Mouse (Mus musculus) liver, embryonic 16.5 days (tissue): ENCODE measurements around the gene Chst13. TPM values are rescaled to one million over a fixed set of nuclear protein-coding genes. Genes with fewer than 3 reads are reported as not detected.

Experiments used
- ATAC-seq: fragments of 200-750 bp; cut with Nextera tagmentation; 2 replicates; pipeline ENCODE4 v1.8.0; 2017; ENCODE audit warnings: low read depth, mild to moderate bottlenecking, moderate number of reproducible peaks, moderate library complexity
- H3K27ac ChIP-seq: fragments of 300-500 bp; sonication (generic); 2 replicates; pipeline ENCODE4 v1.5.1; 2014; ENCODE audit warnings: mild to moderate bottlenecking, low read length
- H3K27me3 ChIP-seq: fragments of 300-500 bp; sonication (generic); 2 replicates; pipeline ENCODE4 v1.6.1; 2014; ENCODE audit warnings: low read depth, low read length, mixed read lengths; ENCODE audit not compliant: control insufficient read depth, insufficient read depth
- H3K36me3 ChIP-seq: fragments of 300-500 bp; sonication (generic); 2 replicates; pipeline ENCODE4 v1.6.1; 2014; ENCODE audit warnings: mild to moderate bottlenecking; ENCODE audit not compliant: control insufficient read depth, insufficient read depth
- H3K4me1 ChIP-seq: fragments of 300-500 bp; sonication (generic); 2 replicates; pipeline ENCODE4 v1.6.1; 2014; ENCODE audit warnings: low read depth, low read length, mixed read lengths; ENCODE audit not compliant: control insufficient read depth
- H3K4me2 ChIP-seq: fragments of 300-500 bp; sonication (generic); 2 replicates; pipeline ENCODE4 v1.6.1; 2014; ENCODE audit warnings: low read depth, low read length, mixed read lengths
- H3K4me3 ChIP-seq: fragments of 300-500 bp; sonication (generic); 2 replicates; pipeline ENCODE4 v1.5.1; 2014; ENCODE audit warnings: low read depth, mild to moderate bottlenecking, low read length
- H3K9ac ChIP-seq: fragments of 300-500 bp; sonication (generic); 2 replicates; pipeline ENCODE4 v1.6.1; 2014; ENCODE audit warnings: low read depth, low read length
- H3K9me3 ChIP-seq: fragments of 300-500 bp; sonication (generic); replicated peaks from 2 replicates; pipeline ENCODE4 v1.6.1; 2016; ENCODE audit warnings: low read length; ENCODE audit not compliant: control insufficient read depth
- WGBS: fragments of 180-500 bp; shearing (Covaris S2); extraction: QIAGEN DNeasy Blood & Tissue Kit; methylation state at CpG from one replicate; pipeline ENCODE4 v1.1.7; 2014; ENCODE audit not compliant: insufficient replicate concordance; 5-methylcytosine and 5-hydroxymethylcytosine counted together
- polyA plus RNA-seq: library from polyadenylated mRNA; unstranded; fragments of >200 nt; fragmentation: Nextera tagmentation; extraction: Ambion mirVana; gene quantifications from 2 replicates; pipeline ENCODE4 v1.2.1, GENCODE M21; 2015

Chst13 gene
- 13.1 and 13.4 TPM in 2 replicates for polyA plus RNA-seq

DNA sequence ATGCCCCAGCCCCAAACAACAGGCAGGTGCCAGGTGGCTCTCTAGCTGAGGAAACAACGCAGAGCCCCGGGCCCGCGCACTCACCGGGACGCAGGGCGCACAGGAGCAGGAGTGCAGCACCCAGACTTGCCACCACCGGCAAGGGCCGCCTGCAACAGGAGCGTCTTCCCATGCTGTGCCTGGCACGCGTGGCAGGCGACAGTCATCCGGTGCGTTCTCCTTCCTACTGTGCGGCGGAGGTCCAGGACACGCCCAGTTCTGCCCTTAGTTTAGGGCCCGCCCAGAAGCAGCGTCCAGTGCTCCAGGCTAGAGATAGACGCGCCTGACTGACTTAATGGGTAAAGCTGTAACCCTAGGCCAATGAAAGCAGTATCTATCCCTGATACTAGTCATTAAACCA lies at the start of gene Chst13:
Chst13 (minus strand) TSS at position 195 of the 400 bp plus-strand sequence.
- H3K27ac ChIP-seq, result peak within 1 kb of the TSS; percentile 46; the same call in 1 of the 2 replicates
- peak within 1 kb of the TSS; percentile 46 for H3K4me2 ChIP-seq
- no peaks in the 10 kb centered on the region for H3K9me3 ChIP-seq
- peak within 1 kb of the TSS; percentile 55 for H3K4me3 ChIP-seq
- no peaks in the 10 kb centered on the region for H3K27me3 ChIP-seq
- ATAC-seq, result peak; percentile 66
- peaks cover 5% of the 10 kb centered on the region for H3K4me1 ChIP-seq
- H3K36me3 ChIP-seq, result no peaks in the 10 kb centered on the region
- 6% methylated on average over 22 of the region's 22 CpGs for WGBS
- peak within 1 kb of the TSS; percentile 50 for H3K9ac ChIP-seq

DNA sequence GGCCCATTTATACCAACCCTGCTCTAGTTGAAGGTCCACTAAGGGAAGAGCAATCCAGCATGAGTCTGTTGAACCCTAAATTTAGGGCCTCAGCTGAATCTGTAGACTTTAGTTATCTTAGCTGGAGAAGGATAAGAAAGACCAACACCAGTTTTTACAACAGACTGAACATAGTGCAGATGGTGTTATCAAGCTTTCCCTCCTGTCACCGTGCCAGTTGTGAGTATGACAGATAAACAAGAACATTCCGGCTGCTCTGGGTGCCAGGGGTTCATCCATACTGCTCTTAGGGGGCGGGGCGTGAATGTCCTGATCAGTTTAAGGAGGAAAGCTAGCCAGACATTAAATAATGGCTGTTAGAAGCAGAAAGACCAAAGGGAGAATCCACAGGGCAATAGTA lies 49.7 kb upstream of the Chst13 start:
- H3K27ac ChIP-seq, result peak overlapping the region; percentile 72
- no peaks in the 10 kb centered on the region for H3K9me3 ChIP-seq
- H3K27me3 ChIP-seq, result no peaks in the 10 kb centered on the region
- H3K9ac ChIP-seq, result no peak overlapping the region
- peaks cover 21% of the 10 kb centered on the region for H3K36me3 ChIP-seq
- peak overlapping the region; percentile 14; the same call in 1 of the 2 replicates for H3K4me2 ChIP-seq
- H3K4me1 ChIP-seq, result peaks cover 29% of the 10 kb centered on the region
- ATAC-seq, result peak; percentile 91
- no peak overlapping the region for H3K4me3 ChIP-seq
- 23% methylated on average over 4 of the region's 4 CpGs for WGBS

DNA sequence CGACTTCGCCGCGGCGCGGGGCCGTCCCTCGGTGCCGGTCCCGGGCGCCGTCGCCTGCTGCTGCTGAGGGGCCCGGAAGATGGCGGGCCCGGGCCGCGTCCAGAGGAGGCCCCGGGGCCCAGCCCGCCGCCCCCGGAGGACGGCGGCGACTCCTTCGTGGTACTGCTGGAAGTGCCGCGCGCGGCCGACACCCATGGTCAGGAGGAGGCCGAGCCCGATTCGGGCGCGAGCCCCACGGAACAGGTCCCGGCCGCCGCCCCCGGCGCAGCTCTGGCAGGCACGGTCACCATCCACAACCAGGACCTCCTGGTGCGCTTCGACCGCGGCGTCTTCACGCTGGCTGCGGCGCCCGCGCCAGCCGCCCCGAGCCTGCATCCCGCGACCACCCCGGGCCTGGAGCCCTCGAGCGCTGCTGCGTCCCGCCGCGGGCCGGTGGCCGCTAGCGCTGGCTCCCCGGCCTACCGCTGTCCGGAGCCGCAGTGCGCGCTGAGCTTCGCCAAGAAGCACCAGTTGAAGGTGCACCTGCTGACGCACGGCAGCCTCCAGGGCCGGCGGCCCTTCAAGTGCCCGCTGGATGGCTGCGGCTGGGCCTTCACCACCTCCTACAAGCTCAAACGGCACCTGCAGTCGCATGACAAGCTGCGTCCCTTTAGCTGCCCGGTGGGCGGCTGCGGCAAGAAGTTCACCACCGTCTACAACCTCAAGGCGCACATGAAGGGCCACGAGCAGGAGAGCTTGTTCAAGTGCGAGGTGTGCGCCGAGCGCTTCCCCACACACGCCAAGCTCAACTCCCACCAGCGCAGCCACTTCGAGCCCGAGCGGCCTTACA lies 45.0 kb upstream of the Chst13 start:
- Histone ChIP-seq H3K27ac (peak overlapping the region; percentile 68), H3K36me3 (peaks cover 7% of the 10 kb centered on the region; the same call in 1 of the 2 replicates), H3K27me3 (no peaks in the 10 kb centered on the region), H3K9me3 (no peaks in the 10 kb centered on the region), H3K4me1 (peaks cover 26% of the 10 kb centered on the region), H3K4me2 (peak overlapping the region; percentile 89), H3K4me3 (peak overlapping the region; percentile 82), H3K9ac (peak overlapping the region; percentile 80)
- ATAC-seq, result peak; percentile 58
- under 1% methylated on average over 97 of the region's 98 CpGs for WGBS

DNA sequence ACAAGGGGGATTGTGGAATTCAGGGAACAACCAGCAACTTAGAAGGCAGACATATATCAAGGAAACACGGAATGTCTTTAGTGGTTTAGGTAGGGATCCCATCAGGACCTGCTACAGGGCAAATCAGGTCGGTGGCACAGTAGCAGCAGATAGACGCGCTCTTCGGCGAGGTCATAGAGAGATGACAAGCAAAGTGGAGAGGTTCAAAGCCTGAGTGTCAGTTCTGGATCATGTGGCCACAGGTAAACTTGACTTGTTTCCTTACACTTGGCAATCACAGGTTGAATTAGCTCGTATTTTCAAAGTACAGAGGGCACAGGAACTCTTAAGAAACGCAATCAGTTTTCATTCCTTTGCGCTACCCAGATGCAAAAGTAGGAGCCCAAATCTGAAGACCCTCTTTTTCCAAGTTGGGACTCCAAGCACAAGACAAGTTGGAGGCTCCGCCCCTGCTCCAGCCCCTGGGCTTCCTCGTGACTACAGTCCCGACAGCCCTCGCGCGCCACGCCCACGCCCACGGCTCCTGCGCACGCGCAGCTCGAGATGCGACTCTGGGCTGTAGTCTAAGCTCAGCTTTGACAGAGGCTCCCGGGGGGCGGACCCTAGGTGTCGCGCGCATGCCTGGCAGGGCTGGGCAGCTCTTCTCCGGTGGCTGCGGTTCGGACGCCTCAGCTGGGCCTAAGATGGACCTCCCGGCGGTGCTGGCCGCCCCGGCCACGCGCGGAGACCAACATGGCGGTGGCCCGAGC lies 44.2 kb upstream of the Chst13 start, which contains the start of gene Zxdc:
Zxdc (plus strand) TSS at position 517 of the 749 bp plus-strand sequence.
- Histone ChIP-seq H3K9me3 (no peaks in the 10 kb centered on the region), H3K27ac (peak within 1 kb of the TSS; percentile 68), H3K4me2 (peak within 1 kb of the TSS; percentile 89), H3K9ac (peak within 1 kb of the TSS; percentile 80), H3K36me3 (peaks cover 7% of the 10 kb centered on the region; the same call in 1 of the 2 replicates), H3K4me3 (peak within 1 kb of the TSS; percentile 82), H3K4me1 (peaks cover 18% of the 10 kb centered on the region), H3K27me3 (no peaks in the 10 kb centered on the region)
- 5% methylated on average over 39 of the region's 41 CpGs for WGBS
- peak; percentile 95 for ATAC-seq

DNA sequence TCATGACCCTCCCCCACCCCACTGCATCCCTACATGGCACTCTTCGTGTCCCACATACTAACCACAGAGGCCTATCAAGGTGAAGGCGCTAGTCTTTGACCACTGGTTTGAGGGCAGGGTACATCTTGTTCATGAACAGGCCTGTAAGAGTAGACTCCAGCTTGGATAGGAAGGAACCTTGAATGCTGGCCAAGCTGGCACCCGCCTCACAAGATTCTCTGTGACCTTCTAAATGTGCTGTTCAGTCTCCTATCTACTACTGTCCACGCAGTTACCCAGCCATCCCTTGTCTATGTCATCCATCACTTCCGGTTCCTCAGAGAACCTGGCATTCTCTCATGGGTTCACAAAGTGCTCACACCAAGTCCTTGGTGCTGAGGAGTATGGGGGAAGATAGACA lies 38.3 kb upstream of the Chst13 start:
- Histone ChIP-seq H3K9me3 (no peaks in the 10 kb centered on the region), H3K4me3 (no peak overlapping the region), H3K36me3 (no peaks in the 10 kb centered on the region), H3K4me2 (no peak overlapping the region), H3K27me3 (no peaks in the 10 kb centered on the region), H3K27ac (no peak overlapping the region), H3K4me1 (no peaks in the 10 kb centered on the region), H3K9ac (no peak overlapping the region)
- WGBS, result 54% methylated on average over 5 of the region's 5 CpGs
- ATAC-seq, result no peak

DNA sequence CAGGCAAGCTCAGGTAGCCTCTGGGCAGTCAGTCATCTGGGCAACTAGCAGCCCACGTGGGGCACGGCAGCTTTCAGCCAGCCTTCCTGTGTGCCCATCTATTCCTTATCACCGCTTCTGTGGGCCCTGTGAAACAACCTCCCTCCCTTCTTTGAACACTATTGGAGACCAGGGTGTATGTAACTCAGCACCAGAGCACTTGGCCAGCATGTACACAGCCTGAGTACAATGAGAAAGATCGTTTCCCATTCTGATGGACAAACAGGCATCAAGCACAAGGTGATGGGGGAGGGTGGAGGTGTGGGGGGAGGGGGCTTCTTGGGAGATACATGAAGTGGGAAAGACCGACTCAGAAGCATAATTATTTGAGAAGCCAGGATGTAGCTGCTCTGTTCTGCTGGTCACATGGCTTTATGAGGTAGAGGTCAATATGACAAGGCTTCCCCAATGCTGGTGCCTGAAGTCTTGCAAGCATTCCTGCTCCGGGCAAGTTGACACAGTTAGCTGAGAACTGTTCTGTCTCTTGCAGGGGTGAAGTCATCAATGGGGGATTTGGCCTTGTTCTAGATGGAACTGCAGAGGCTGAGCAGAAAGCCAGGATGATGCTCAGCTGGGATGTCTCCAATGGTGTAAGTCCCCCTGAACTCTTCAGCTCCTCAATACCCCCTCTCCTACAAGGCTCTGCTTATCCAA lies 36.1 kb upstream of the Chst13 start:
- no peaks in the 10 kb centered on the region for H3K9me3 ChIP-seq
- ATAC-seq, result no peak
- WGBS, result 59% methylated on average over 6 of the region's 6 CpGs
- no peaks in the 10 kb centered on the region for H3K36me3 ChIP-seq
- H3K4me2 ChIP-seq, result no peak overlapping the region
- H3K4me3 ChIP-seq, result no peak overlapping the region
- H3K27ac ChIP-seq, result no peak overlapping the region
- no peaks in the 10 kb centered on the region for H3K27me3 ChIP-seq
- no peak overlapping the region for H3K9ac ChIP-seq
- no peaks in the 10 kb centered on the region for H3K4me1 ChIP-seq

DNA sequence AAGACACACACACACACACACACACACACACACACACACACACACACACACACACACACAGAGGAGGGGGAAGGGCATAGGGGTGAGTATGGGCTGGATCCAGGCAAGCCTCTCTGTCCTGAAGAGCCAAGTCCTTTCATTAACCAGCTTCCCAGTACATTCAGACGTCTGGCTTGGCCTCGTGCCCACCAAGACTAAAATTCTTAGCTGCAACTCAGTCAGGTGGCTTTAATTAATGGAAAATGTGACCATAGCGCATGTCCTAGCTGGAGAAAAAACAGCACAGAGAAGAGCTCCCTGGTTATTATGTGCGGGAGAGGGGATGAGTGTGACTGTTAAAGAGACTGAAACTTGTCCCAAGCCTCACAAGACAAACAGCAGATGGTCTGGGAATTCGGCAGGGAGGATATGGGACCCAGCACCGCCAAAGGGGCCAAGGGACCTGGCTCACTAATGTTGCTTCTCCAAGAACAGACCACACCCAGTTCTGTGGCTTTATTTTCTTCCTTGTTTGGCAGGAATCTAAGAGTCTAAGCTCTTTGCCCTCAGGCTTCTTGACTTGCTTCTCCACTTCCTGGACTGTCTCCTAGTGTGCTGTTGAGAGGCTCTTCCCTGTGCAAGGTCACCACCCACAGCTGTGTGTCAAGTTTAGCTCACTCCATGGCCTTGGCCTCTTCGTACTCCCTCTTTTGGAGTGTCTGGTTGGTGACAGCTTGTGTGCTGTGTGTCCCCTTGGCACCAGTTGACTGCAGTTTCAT lies 35.2 kb upstream of the Chst13 start:
- Histone ChIP-seq H3K36me3 (no peaks in the 10 kb centered on the region), H3K27ac (no peak overlapping the region), H3K4me3 (no peak overlapping the region), H3K9ac (no peak overlapping the region), H3K9me3 (no peaks in the 10 kb centered on the region), H3K27me3 (no peaks in the 10 kb centered on the region), H3K4me2 (no peak overlapping the region), H3K4me1 (no peaks in the 10 kb centered on the region)
- ATAC-seq, result peak; percentile 40; the same call in 1 of the 2 replicates
- WGBS, result 49% methylated on average over 7 of the region's 7 CpGs

DNA sequence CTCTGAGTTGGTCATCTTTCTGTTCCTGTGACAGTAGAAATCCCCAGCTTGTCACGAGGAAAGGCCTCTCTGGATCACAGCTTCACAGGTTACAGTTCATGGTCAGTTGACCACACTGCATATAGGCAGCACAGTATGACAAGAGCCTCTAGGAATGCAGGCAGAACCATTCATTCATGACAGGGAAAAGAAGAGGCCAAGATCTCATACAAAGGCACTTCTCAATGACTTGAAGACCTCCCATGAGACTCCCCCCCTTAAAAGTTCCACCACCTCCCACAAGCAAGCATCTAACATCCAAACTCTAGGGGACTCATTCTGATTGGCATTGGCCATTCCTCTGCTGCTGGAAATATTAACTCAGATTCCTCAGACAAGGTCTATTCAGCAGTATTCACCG lies 34.5 kb upstream of the Chst13 start:
- 50% methylated on average over 2 of the region's 2 CpGs for WGBS
- no peaks in the 10 kb centered on the region for H3K4me1 ChIP-seq
- no peak for ATAC-seq
- H3K27me3 ChIP-seq, result no peaks in the 10 kb centered on the region
- no peaks in the 10 kb centered on the region for H3K9me3 ChIP-seq
- no peak overlapping the region for H3K27ac ChIP-seq
- H3K9ac ChIP-seq, result no peak overlapping the region
- no peaks in the 10 kb centered on the region for H3K36me3 ChIP-seq
- no peak overlapping the region for H3K4me3 ChIP-seq
- H3K4me2 ChIP-seq, result no peak overlapping the region
